Mouse (Mus musculus) embryonic facial prominence, embryonic 12.5 days (tissue): ENCODE results near the gene Rrnad1. TPM values are rescaled to one million over a fixed set of nuclear protein-coding genes. Genes with fewer than 3 reads are reported as not detected.
"Not testable (repeated sequence)": the region's sequence is repeated elsewhere in the genome, so short reads cannot be mapped to it uniquely, and the experiment has no call there.

Source experiments
- ATAC-seq: fragments of 200-750 bp; cut with Nextera tagmentation; 2 replicates; pipeline ENCODE4 v1.8.0; 2017; ENCODE audit not compliant: insufficient number of reproducible peaks, insufficient read depth, low FRiP score, low TSS enrichment
- H3K27ac ChIP-seq: fragments of 300-500 bp; sonication (generic); 2 replicates; pipeline ENCODE4 v1.5.1; 2016; ENCODE audit warnings: mild to moderate bottlenecking
- H3K27me3 ChIP-seq: fragments of 300-500 bp; sonication (generic); 2 replicates; pipeline ENCODE4 v1.6.1; 2016; ENCODE audit warnings: mild to moderate bottlenecking, moderate library complexity
- H3K36me3 ChIP-seq: fragments of 300-500 bp; sonication (generic); 2 replicates; pipeline ENCODE4 v1.6.1; 2016; ENCODE audit warnings: mild to moderate bottlenecking
- H3K4me1 ChIP-seq: fragments of 300-500 bp; sonication (generic); 2 replicates; pipeline ENCODE4 v1.6.1; 2016
- H3K4me2 ChIP-seq: fragments of 300-500 bp; sonication (generic); replicated peaks from 2 replicates; pipeline ENCODE4 v1.6.1; 2016; ENCODE audit warnings: mild to moderate bottlenecking, moderate library complexity
- H3K4me3 ChIP-seq: fragments of 300-500 bp; sonication (generic); 2 replicates; pipeline ENCODE4 v1.5.1; 2016; ENCODE audit warnings: mild to moderate bottlenecking
- H3K9ac ChIP-seq: fragments of 300-500 bp; sonication (generic); 2 replicates; pipeline ENCODE4 v1.6.1; 2016; ENCODE audit warnings: mild to moderate bottlenecking, moderate library complexity
- H3K9me3 ChIP-seq: fragments of 300-500 bp; sonication (generic); 2 replicates; pipeline ENCODE4 v1.6.1; 2016; ENCODE audit warnings: mild to moderate bottlenecking, moderate library complexity
- WGBS: fragments of 180-500 bp; shearing (Covaris S2); methylation state at CpG from one replicate; pipeline ENCODE4 v1.1.7; 2016; 5-methylcytosine and 5-hydroxymethylcytosine counted together
- polyA plus RNA-seq: library from polyadenylated mRNA; unstranded; fragments of >200 nt; fragmentation: Nextera tagmentation; extraction: Ambion mirVana; gene quantifications from 2 replicates; pipeline ENCODE4 v1.2.1, GENCODE M21; 2016

Gene Rrnad1
- polyA plus RNA-seq, 1 experiment from 2014 or later: 23.2 TPM

- Histone ChIP-seq H3K9ac (peak overlapping the region; percentile 25; the same call in 1 of the 2 replicates), H3K36me3 (peaks cover 26% of the 10 kb centered on the region), H3K9me3 (no peaks in the 10 kb centered on the region), H3K27ac (peak overlapping the region; percentile 87), H3K4me3 (peak overlapping the region; percentile 30), H3K27me3 (no peaks in the 10 kb centered on the region), H3K4me1 (peaks cover 43% of the 10 kb centered on the region), H3K4me2 (peak overlapping the region; percentile 93)
- peak; percentile 23; the same call in 1 of the 2 replicates for ATAC-seq
- WGBS: 4% methylated on average over 12 of the region's 12 CpGs
These were observed 19.9 kb downstream of the Rrnad1 start for GRCm38 (mm10) chr3:87910573-87911141.

GRCm38 (mm10) chr3:87909874-87910273 lies 20.6 kb downstream of the Rrnad1 start:
- ATAC-seq: no peak
- Histone ChIP-seq H3K9ac (0 out of 2 replicates have a peak overlapping the region, but pooled peaks have one; percentile 25), H3K4me3 (peak overlapping the region; percentile 30), H3K27me3 (no peaks in the 10 kb centered on the region), H3K4me2 (peak overlapping the region; percentile 93), H3K9me3 (no peaks in the 10 kb centered on the region), H3K36me3 (peaks cover 21% of the 10 kb centered on the region), H3K27ac (peak overlapping the region; percentile 87), H3K4me1 (peaks cover 43% of the 10 kb centered on the region)
- 5% methylated on average over 4 of the region's 4 CpGs for WGBS

DNA sequence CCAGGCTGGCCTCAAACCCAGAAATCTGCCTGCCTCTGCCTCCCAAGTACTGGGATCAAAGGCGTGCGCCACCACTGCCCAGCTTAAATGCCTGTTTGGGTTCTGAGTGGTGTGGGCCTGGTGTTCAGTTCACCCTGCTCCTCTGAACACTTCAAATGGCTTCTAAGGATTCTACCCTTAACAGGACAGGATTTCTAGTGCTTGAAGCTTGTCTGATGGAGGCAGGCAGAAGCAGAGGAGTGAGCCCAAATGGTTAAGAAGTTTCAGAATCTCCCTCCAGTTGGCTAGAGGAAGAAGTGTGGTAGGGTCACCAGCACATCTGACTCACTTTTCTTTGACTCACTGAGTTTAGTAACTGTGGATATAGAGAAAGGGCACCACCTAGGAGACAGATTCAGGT lies 21.1 kb downstream of the Rrnad1 start:
- peak overlapping the region; percentile 30; the same call in 1 of the 2 replicates for H3K4me3 ChIP-seq
- H3K9ac ChIP-seq: no peak overlapping the region
- no peaks in the 10 kb centered on the region for H3K9me3 ChIP-seq

GRCm38 (mm10) chr3:87907906-87908305 lies 22.6 kb downstream of the Rrnad1 start:
- Histone ChIP-seq H3K4me2 (peak overlapping the region; percentile 93), H3K4me1 (peaks cover 43% of the 10 kb centered on the region), H3K27me3 (no peaks in the 10 kb centered on the region), H3K9me3 (no peaks in the 10 kb centered on the region), H3K9ac (peak overlapping the region; percentile 98), H3K36me3 (peaks cover under 1% of the 10 kb centered on the region), H3K4me3 (peak overlapping the region; percentile 94), H3K27ac (peak overlapping the region; percentile 98)
- ATAC-seq: no peak
- 4% methylated on average over 1 of the region's 1 CpGs for WGBS

More for the DNA sequence above, 21.1 kb downstream of the Rrnad1 start:
- no peak for ATAC-seq
- Histone ChIP-seq H3K4me1 (peaks cover 43% of the 10 kb centered on the region), H3K4me2 (peak overlapping the region; percentile 93), H3K27me3 (no peaks in the 10 kb centered on the region), H3K36me3 (peaks cover 16% of the 10 kb centered on the region), H3K27ac (peak overlapping the region; percentile 87)
- WGBS: 88% methylated on average over 2 of the region's 2 CpGs

- Histone ChIP-seq H3K4me1 (peaks cover 43% of the 10 kb centered on the region), H3K9ac (peak overlapping the region; percentile 98), H3K4me2 (peak overlapping the region; percentile 93), H3K9me3 (no peaks in the 10 kb centered on the region), H3K36me3 (no peaks in the 10 kb centered on the region), H3K27me3 (no peaks in the 10 kb centered on the region), H3K27ac (peak overlapping the region; percentile 98), H3K4me3 (peak overlapping the region; percentile 94)
- ATAC-seq: no peak
- WGBS: under 1% methylated on average over 27 of the region's 27 CpGs
These were observed 23.3 kb downstream of the Rrnad1 start for GRCm38 (mm10) chr3:87906981-87907857.

- 1% methylated on average over 47 of the region's 47 CpGs for WGBS
- no peaks in the 10 kb centered on the region for H3K9me3 ChIP-seq
- peak overlapping the region; percentile 93 for H3K4me2 ChIP-seq
- H3K9ac ChIP-seq: peak overlapping the region; percentile 98
- H3K4me3 ChIP-seq: peak overlapping the region; percentile 94
- peaks cover 43% of the 10 kb centered on the region for H3K4me1 ChIP-seq
- no peak for ATAC-seq
- no peaks in the 10 kb centered on the region for H3K27me3 ChIP-seq
- peak overlapping the region; percentile 98 for H3K27ac ChIP-seq
- H3K36me3 ChIP-seq: no peaks in the 10 kb centered on the region
These were observed 23.9 kb downstream of the Rrnad1 start for GRCm38 (mm10) chr3:87906601-87906980.

DNA sequence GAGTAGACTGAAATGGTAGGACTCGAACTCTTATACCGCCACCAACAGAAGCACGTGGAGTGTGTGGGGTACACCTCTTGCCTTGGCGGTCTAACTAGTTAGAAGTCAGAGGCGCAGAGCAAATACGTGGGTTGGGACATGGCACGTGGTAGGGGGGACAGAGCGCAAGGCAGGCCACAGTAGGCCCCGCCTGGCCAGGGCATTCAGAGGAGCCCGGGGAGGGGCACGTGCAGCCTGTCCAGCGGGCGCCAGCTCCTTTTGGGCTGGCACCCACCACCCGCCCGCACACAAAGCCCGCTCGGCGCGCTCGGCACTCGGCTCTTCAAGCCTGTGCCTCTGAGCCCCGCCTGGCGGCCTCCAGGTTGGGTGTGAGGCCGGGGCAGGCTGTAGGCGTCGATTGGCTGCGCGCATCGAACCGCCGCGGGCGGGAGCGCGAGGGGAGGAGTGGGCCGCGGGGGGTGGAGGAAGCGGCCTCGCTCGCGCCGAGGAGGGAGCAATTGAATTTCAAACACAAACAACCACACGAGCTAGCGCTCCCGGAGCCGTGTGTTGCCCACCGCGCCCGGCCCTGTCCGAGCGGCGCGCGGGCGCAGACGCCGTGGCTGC lies 24.5 kb downstream of the Rrnad1 start, which contains the start of gene Hdgf:
Gene Hdgf (plus strand): TSS at position 442 of the 606 bp plus-strand sequence.
- Histone ChIP-seq H3K36me3 (no peaks in the 10 kb centered on the region), H3K4me2 (peak within 1 kb of the TSS; percentile 93), H3K4me1 (peaks cover 38% of the 10 kb centered on the region), H3K27ac (peak within 1 kb of the TSS; percentile 98), H3K9me3 (no peaks in the 10 kb centered on the region), H3K27me3 (no peaks in the 10 kb centered on the region), H3K4me3 (peak within 1 kb of the TSS; percentile 94), H3K9ac (peak within 1 kb of the TSS; percentile 98)
- peak; percentile 93 for ATAC-seq
- under 1% methylated on average over 56 of the region's 57 CpGs for WGBS

DNA sequence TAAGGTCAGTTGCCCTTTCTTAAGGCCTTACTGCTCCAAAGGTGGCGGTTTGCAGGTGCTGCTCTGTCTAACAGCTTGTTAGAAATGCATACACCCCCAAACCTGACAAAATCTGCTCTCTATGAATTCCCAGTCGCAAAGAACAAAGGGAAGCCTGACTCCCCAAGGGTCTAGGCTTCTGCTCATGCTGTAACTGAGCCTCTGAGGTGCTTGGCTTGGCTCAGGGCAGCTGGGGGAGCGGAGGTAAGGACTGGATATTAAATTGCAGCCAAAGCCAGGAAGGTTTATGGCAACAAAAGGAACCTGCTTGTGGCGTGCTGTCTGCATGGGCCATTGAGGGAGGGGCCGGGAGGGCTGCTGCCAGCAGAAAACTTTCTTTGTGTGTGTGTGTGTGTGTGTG lies 26.7 kb downstream of the Rrnad1 start:
- Histone ChIP-seq H3K4me2 (no peak overlapping the region), H3K9ac (no peak overlapping the region), H3K36me3 (no peaks in the 10 kb centered on the region), H3K4me3 (no peak overlapping the region), H3K9me3 (no peaks in the 10 kb centered on the region), H3K4me1 (peaks cover 16% of the 10 kb centered on the region), H3K27ac (peak overlapping the region; percentile 61; the same call in 1 of the 2 replicates), H3K27me3 (no peaks in the 10 kb centered on the region)
- no peak for ATAC-seq
- WGBS: 37% methylated on average over 5 of the region's 5 CpGs

DNA sequence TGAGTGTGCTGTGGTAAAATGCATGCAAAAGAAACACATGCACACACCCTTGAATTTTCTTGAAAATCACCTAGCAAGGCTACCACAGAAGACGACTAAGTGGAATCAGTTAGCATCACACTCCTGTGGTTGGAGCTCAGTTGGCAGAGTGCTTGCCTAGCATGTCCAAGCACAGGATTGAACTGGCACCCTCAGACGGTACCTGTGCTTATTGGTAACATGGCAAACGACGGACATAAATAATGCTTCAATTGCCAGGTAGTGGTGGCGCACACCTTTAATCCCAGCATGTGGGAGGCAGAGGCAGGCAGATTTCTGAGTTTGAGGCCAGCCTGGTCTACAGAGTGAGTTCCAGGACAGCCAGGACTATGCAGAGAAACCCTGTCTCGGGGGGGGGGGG lies 28.6 kb downstream of the Rrnad1 start:
- H3K36me3 ChIP-seq, H3K27me3 ChIP-seq, H3K9ac ChIP-seq, H3K9me3 ChIP-seq, ATAC-seq, H3K4me2 ChIP-seq, H3K4me1 ChIP-seq, H3K27ac ChIP-seq, H3K4me3 ChIP-seq: not testable (repeated sequence)
- WGBS: 81% methylated on average over 6 of the region's 6 CpGs

- H3K4me1 ChIP-seq: no peaks in the 10 kb centered on the region
- no peak overlapping the region for H3K4me2 ChIP-seq
- 72% methylated on average over 1 of the region's 1 CpGs for WGBS
- ATAC-seq: no peak
- no peak overlapping the region for H3K27ac ChIP-seq
- H3K9me3 ChIP-seq: no peaks in the 10 kb centered on the region
- no peak overlapping the region for H3K9ac ChIP-seq
- H3K27me3 ChIP-seq: no peaks in the 10 kb centered on the region
- no peak overlapping the region for H3K4me3 ChIP-seq
- no peaks in the 10 kb centered on the region for H3K36me3 ChIP-seq
These were observed 29.4 kb downstream of the Rrnad1 start for GRCm38 (mm10) chr3:87901036-87901624.

DNA sequence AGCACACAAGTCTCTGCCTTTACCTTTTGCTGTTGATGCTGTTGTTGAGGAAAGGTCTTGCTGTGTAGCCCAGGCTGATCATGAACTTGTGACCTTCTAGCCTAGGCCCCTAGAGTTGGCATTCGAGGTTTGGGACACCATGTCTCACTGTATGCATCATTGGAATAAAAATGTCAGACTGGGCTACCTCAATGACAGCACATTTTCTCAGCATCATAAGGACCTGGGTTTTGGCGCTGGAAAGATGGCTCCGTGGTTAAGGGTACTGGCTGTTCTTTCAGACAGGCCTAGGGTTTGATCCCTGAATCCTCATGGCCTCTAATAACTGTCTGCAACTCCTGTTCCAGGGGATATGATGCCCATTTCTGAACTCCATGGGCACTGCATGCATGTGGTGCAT lies 30.7 kb downstream of the Rrnad1 start:
- Histone ChIP-seq H3K9me3 (no peaks in the 10 kb centered on the region), H3K4me2 (no peak overlapping the region), H3K36me3 (no peaks in the 10 kb centered on the region), H3K27ac (no peak overlapping the region), H3K4me3 (no peak overlapping the region), H3K27me3 (no peaks in the 10 kb centered on the region), H3K9ac (no peak overlapping the region), H3K4me1 (no peaks in the 10 kb centered on the region)
- no peak for ATAC-seq
- WGBS: 76% methylated on average over 3 of the region's 3 CpGs
